Mouse (Mus musculus): ENCODE data around the gene Diaph2.

DNA sequence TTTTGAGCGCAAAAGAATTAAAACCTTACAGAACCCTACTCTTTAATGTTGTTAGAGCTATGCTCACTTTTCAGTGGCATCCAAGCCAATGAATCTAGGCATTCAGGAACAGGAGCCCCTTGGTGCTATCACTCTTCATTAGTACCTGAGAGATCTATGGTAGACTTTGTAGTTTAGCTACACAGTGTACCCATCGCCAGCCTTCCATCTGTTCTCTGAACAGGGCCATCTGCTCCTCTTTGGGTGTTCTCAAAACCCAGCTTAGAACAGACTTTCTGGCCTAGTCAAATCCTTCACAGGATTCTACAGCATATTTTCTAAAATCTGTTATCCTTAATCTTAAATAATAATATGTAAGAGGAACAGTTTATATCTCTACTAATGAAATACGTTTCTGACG, 504.1 kb downstream of the Diaph2 start:
- TF ChIP-seq GATA1 (IDR thresholded peaks at IDR 0.05; ENCODE audit: borderline replicate concordance, low read length) = no peak
- TF ChIP-seq FLI1 (IDR thresholded peaks at IDR 0.05; ENCODE audit: low read length) = no peak

Data from megakaryocyte, embryonic 14.5 days (primary cell).